Mouse (Mus musculus): ENCODE data around the gene Nlrp4c. TPM values are rescaled to one million over a fixed set of nuclear protein-coding genes. Genes with fewer than 3 reads are reported as not detected.

The Nlrp4c gene
- polyA plus RNA-seq, 1 experiment, result not detected

DNA sequence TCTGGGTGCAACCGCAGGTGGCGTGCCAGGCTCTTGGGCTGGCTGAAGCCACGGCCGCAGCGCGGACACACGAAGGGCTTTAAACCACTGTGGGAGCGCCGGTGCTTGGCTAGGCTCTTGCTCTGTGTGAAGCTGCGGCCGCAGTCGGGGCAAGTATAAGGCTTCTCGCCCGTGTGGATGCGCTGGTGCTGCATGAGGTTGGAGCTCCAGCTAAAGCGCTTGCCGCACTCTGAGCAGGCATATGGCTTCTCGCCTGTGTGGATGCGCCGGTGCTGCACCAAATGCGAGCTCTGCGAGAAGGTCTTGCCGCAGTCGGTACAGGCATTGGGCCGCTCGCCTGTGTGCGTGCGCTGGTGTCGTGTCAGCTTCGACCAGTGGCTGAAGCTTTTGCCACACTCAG is 87.7 kb downstream of the Nlrp4c start:
- Histone ChIP-seq H3K36me3 (ENCODE audit: control insufficient read depth, insufficient read depth, low read length) (peaks cover 9% of the 10 kb centered on the region), H3K4me3 (ENCODE audit: extremely low read depth, insufficient read depth, insufficient read length) (no peak overlapping the region), H3K27me3 (ENCODE audit: control insufficient read depth, insufficient read depth, low read length) (no peaks in the 10 kb centered on the region), H3K27ac (ENCODE audit: insufficient read depth, low read length) (no peak overlapping the region), H3K4me1 (ENCODE audit: control insufficient read depth, insufficient read depth, insufficient read length) (no peaks in the 10 kb centered on the region)
- 97% methylated on average over 30 of the region's 30 CpGs for whole genome bisulfite sequencing
- DNase-seq (ENCODE audit: low read depth in 1 of 2, low spot score in 2 of 2), result no peak
- no peak for TF ChIP-seq POLR2A (IDR thresholded peaks at IDR 0.05; ENCODE audit: low read depth, low read length)

DNA sequence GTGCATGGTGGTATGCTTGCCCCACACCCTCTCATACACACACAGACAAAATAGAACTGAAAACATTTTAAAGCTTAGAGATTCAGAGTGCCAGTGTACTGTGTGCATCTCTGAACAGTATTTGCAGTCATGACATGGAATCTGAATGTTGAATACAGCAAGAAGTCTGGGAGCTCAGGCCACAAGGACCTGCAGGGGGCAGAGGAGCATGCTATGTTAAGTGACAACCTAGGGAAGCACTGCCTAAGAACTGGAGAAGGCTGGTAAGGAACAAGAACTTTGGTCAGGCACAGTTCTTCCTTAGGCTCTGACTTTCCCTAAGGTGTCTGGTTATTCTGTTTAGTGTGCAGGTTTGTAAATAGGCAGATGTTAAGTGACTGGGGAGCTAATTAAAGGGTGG is 91.5 kb downstream of the Nlrp4c start:
- Histone ChIP-seq H3K27me3 (ENCODE audit: control insufficient read depth, insufficient read depth, low read length) (no peaks in the 10 kb centered on the region), H3K36me3 (ENCODE audit: control insufficient read depth, insufficient read depth, low read length) (peaks cover 9% of the 10 kb centered on the region)
- DNase-seq (ENCODE audit: low read depth in 1 of 2, low spot score in 2 of 2), result no peak

DNA sequence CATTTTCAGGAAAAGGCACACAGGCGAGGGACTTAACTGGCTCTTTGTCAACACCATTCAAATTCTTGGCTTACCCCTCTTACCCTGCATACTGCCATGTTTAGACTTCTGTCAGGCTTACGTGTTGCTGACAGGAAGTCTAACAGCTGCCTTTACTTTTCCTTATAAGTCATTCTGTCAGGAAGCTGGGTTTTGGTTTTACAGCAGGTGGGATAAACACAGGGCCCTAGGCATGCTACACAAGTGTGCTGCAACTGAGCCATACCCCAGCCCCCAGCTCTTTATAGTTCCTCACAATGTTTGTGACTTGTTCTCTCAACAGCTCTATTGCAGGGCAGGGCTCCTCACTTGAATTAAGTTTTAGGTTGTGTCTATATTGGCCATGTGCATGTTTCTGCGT is 94.3 kb downstream of the Nlrp4c start:
- H3K36me3 ChIP-seq (ENCODE audit: control insufficient read depth, insufficient read depth, low read length), result peaks cover 5% of the 10 kb centered on the region; the same call in 1 of the 2 replicates
- WGBS, result 75% methylated on average over 3 of the region's 3 CpGs
- H3K4me1 ChIP-seq (ENCODE audit: control insufficient read depth, insufficient read depth, insufficient read length), result no peaks in the 10 kb centered on the region
- TF ChIP-seq CTCF (IDR thresholded peaks at IDR 0.05; ENCODE audit: extremely low read depth, insufficient read depth, insufficient read length, insufficient replicate concordance) (no peak), POLR2A (IDR thresholded peaks at IDR 0.05; ENCODE audit: low read depth, low read length) (no peak)
- no peaks in the 10 kb centered on the region for H3K27me3 ChIP-seq (ENCODE audit: control insufficient read depth, insufficient read depth, low read length)
- H3K4me3 ChIP-seq (ENCODE audit: extremely low read depth, insufficient read depth, insufficient read length), result no peak overlapping the region
- no peak overlapping the region for H3K27ac ChIP-seq (ENCODE audit: insufficient read depth, low read length)
- DNase-seq (ENCODE audit: low read depth in 1 of 2, low spot score in 2 of 2), result no peak

More for the DNA sequence above, 91.5 kb downstream of the Nlrp4c start:
- no peaks in the 10 kb centered on the region for H3K4me1 ChIP-seq (ENCODE audit: control insufficient read depth, insufficient read depth, insufficient read length)
- H3K4me3 ChIP-seq (ENCODE audit: extremely low read depth, insufficient read depth, insufficient read length), result no peak overlapping the region
- TF ChIP-seq POLR2A (IDR thresholded peaks at IDR 0.05; ENCODE audit: low read depth, low read length), result no peak
- TF ChIP-seq CTCF (IDR thresholded peaks at IDR 0.05; ENCODE audit: extremely low read depth, insufficient read depth, insufficient read length, insufficient replicate concordance), result no peak
- no peak overlapping the region for H3K27ac ChIP-seq (ENCODE audit: insufficient read depth, low read length)

DNA sequence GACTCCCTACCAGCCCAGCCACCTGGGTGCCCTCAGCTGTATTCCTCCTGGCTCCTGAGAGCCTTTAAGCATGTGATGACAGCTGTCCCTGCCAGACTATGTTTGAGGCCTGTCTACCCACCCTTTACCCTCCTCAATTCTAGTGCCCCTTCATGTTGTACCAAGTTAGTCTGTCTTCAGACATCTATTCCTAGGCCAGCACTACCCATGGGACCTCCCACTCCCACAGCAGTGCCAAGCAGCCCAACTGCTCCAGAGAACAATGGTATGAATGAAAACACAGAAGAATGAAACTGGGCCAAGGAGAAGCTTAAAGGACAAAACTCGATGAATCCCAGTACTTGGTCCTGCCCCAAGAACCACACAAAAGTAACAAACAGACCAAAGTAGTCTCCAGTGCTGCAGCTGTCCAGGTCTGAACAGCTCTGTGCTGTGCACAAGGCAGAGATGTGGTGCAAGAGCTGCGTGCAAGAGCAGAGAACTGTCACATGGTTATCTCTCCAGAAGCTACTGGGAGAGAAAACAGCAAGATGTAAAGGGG is 99.1 kb downstream of the Nlrp4c start:
- Histone ChIP-seq H3K27me3 (ENCODE audit: control insufficient read depth, insufficient read depth, low read length) (no peaks in the 10 kb centered on the region), H3K4me1 (ENCODE audit: control insufficient read depth, insufficient read depth, insufficient read length) (peaks cover 10% of the 10 kb centered on the region; the same call in 1 of the 2 replicates), H3K36me3 (ENCODE audit: control insufficient read depth, insufficient read depth, low read length) (peaks cover 5% of the 10 kb centered on the region; the same call in 1 of the 2 replicates), H3K4me3 (ENCODE audit: extremely low read depth, insufficient read depth, insufficient read length) (no peak overlapping the region), H3K27ac (ENCODE audit: insufficient read depth, low read length) (no peak overlapping the region)
- no peak for DNase-seq (ENCODE audit: low read depth in 1 of 2, low spot score in 2 of 2)
- TF ChIP-seq POLR2A (IDR thresholded peaks at IDR 0.05; ENCODE audit: low read depth, low read length) (no peak), CTCF (IDR thresholded peaks at IDR 0.05; ENCODE audit: extremely low read depth, insufficient read depth, insufficient read length, insufficient replicate concordance) (no peak)
- 65% methylated on average over 2 of the region's 2 CpGs for WGBS

DNA sequence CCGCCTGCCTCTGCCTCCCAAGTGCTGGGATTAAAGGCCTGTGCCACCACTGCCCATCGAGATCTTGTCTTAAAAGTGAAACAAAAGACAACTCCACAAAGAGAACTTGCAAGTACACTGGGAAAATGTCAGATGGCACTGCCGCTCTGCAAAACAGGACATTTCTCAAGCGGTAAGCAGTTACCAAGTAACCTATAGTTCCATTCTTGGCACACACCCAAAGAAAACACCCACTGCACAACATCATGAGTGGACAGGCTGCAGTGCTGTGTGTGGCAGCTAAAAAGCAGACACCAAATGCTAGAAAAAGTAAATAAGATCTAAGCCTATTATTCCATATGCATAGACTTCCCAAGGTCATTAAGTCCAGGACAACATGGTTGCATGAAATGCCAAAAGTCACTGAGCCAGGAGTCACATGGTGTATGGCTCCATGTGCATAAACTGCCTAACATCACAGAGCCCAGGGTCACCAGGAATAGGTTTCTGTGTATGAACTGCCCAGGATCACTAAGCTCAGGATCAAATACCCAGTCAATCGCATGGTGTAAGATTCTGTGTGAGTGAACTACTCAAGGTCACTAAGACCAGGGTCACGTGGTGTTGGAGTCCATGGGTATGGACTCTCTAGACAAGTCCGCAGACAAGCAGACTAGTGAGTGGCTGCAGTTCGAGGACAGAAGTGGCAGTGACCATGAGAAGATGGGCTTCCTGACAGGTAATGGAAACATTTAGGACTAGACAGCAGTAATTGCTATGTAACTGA is 100.6 kb downstream of the Nlrp4c start:
- no peak for TF ChIP-seq POLR2A (IDR thresholded peaks at IDR 0.05; ENCODE audit: low read depth, low read length)
- no peak for TF ChIP-seq CTCF (IDR thresholded peaks at IDR 0.05; ENCODE audit: extremely low read depth, insufficient read depth, insufficient read length, insufficient replicate concordance)
- WGBS, result 86% methylated on average over 8 of the region's 8 CpGs
- Histone ChIP-seq H3K4me3 (ENCODE audit: extremely low read depth, insufficient read depth, insufficient read length) (no peak overlapping the region), H3K27ac (ENCODE audit: insufficient read depth, low read length) (no peak overlapping the region), H3K27me3 (ENCODE audit: control insufficient read depth, insufficient read depth, low read length) (no peaks in the 10 kb centered on the region), H3K4me1 (ENCODE audit: control insufficient read depth, insufficient read depth, insufficient read length) (peaks cover 12% of the 10 kb centered on the region; the same call in 1 of the 2 replicates), H3K36me3 (ENCODE audit: control insufficient read depth, insufficient read depth, low read length) (peaks cover 5% of the 10 kb centered on the region; the same call in 1 of the 2 replicates)
- DNase-seq (ENCODE audit: low read depth in 1 of 2, low spot score in 2 of 2), result no peak

DNA sequence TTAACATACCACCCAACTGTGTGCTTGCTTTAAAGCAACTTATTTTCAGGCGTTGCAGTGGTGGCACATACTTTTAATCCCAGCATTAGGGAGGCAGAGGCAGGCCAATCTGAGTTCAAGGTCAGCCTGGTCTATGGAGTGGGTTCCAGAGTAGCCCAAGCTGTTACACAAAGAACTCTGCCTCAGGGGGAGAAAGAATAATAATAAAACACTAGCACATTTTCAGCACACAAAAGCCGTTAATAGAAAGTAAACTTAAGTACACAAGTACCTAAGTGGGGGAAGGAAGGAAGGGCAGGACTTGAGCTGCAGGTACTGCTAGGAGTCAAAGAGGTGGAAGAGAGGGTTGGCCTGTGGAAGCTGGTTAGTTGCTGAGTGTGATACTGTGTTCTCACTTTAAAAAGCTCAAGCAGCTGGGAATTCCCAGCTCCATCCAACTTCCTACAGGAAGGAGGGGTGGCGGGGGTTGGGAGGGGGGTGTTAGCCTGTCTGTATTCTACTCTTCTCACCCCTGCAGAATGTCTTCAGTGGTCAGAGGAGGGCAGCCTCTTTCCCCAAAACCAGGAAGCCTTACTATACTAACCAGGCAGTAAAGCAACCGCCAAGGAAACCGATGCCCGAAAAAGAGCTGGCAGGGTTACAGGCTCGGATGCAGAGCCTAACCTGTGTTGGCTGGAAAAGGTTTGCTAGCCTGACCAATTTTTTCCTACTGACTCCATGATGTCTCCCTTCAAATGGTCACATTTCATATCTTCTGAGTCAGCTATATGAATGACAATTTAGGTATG is 101.4 kb downstream of the Nlrp4c start:
- H3K27ac ChIP-seq (ENCODE audit: insufficient read depth, low read length), result no peak overlapping the region
- TF ChIP-seq CTCF (IDR thresholded peaks at IDR 0.05; ENCODE audit: extremely low read depth, insufficient read depth, insufficient read length, insufficient replicate concordance) (no peak), POLR2A (IDR thresholded peaks at IDR 0.05; ENCODE audit: low read depth, low read length) (no peak)
- H3K36me3 ChIP-seq (ENCODE audit: control insufficient read depth, insufficient read depth, low read length), result peaks cover 5% of the 10 kb centered on the region; the same call in 1 of the 2 replicates
- 75% methylated on average over 7 of the region's 7 CpGs for WGBS
- no peak for DNase-seq (ENCODE audit: low read depth in 1 of 2, low spot score in 2 of 2)
- no peaks in the 10 kb centered on the region for H3K27me3 ChIP-seq (ENCODE audit: control insufficient read depth, insufficient read depth, low read length)
- H3K4me3 ChIP-seq (ENCODE audit: extremely low read depth, insufficient read depth, insufficient read length), result no peak overlapping the region
- peaks cover 20% of the 10 kb centered on the region; the same call in 1 of the 2 replicates for H3K4me1 ChIP-seq (ENCODE audit: control insufficient read depth, insufficient read depth, insufficient read length)

All from spleen, adult 2 months (tissue).